Mouse (Mus musculus): Measurements from ENCODE around the gene Klhl22. TPM values are rescaled to one million over a fixed set of nuclear protein-coding genes. Genes with fewer than 3 reads are reported as not detected.

Gene Klhl22
- total and polyA plus RNA-seq, 3 experiments: not detected

GRCm38 (mm10) chr16:17794047-17794446, 34.6 kb downstream of the Klhl22 start:
- Histone ChIP-seq H3K27ac (ENCODE audit: insufficient read depth, low read depth) (no peak overlapping the region), H3K79me2 (replicated peaks; ENCODE audit: control insufficient read depth, extremely low read depth, insufficient read depth, poor library complexity, severe bottlenecking) (no peaks in the 10 kb centered on the region), H3K4me3 (replicated peaks in 1 of 3; ENCODE audit: low read depth in 2 of 3, low read length in 2 of 3, poor library complexity in 1 of 3) (no peak overlapping the region), H3K27me3 (replicated peaks) (peaks cover 30% of the 10 kb centered on the region), H3K4me1 (ENCODE audit: control insufficient read depth in 1 of 2, insufficient read depth in 2 of 2) (peaks cover 9% of the 10 kb centered on the region in 2 experiments), H3K9ac (ENCODE audit: insufficient read depth, low read depth) (no peak overlapping the region), H3K36me3 (replicated peaks in 1 of 2; ENCODE audit: control insufficient read depth in 1 of 2, insufficient read depth in 1 of 2, low read length in 1 of 2) (no peaks in the 10 kb centered on the region), H3K9me3 (replicated peaks; ENCODE audit: low read length) (peaks cover 8% of the 10 kb centered on the region), H3K4me2 (ENCODE audit: insufficient read depth, low read depth, poor library complexity, severe bottlenecking) (no peak overlapping the region)
- dilution Hi-C loops (cut with MboI; ENCODE audit: extremely low pct_ligation_motif_present, extremely low pct_unique_long_range_greater_than_20kb, low sequenced_read_pairs): no loop called here
- no peak for TF ChIP-seq ZNF384 (IDR thresholded peaks at IDR 0.05; ENCODE audit: low read depth, low read length)
- TF ChIP-seq MAZ (IDR thresholded peaks at IDR 0.05; ENCODE audit: low read depth, low read length): no peak
- TF ChIP-seq ETS1 (conservative IDR thresholded peaks at IDR 0.05; ENCODE audit: low read depth, low read length): no peak
- TF ChIP-seq PAX5 (IDR thresholded peaks at IDR 0.05; ENCODE audit: low read length): no peak
- no peak for TF ChIP-seq JUN (IDR thresholded peaks at IDR 0.05; ENCODE audit: insufficient read depth, low read depth, low read length)
- no peak for TF ChIP-seq MEF2A (IDR thresholded peaks at IDR 0.05; ENCODE audit: borderline replicate concordance, low read depth, low read length)
- no peak for TF ChIP-seq MXI1 (IDR thresholded peaks at IDR 0.05; ENCODE audit: low read depth, low read length)
- TF ChIP-seq TCF12 (IDR thresholded peaks at IDR 0.05; ENCODE audit: low read depth, low read length): no peak
- TF ChIP-seq UBTF (IDR thresholded peaks at IDR 0.05; ENCODE audit: low read depth, low read length): no peak
- no peak for TF ChIP-seq E2F4 (IDR thresholded peaks at IDR 0.05; ENCODE audit: insufficient replicate concordance, low read depth, low read length)
- no peak for TF ChIP-seq SIN3A (IDR thresholded peaks at IDR 0.05; ENCODE audit: low read length)
- no peak for DNase-seq (ENCODE audit: extremely low read depth)
- in situ Hi-C loops (cut with MboI; ENCODE audit: low pct_ligation_motif_present, low pct_unique_long_range_greater_than_20kb, low sequenced_read_pairs): no loop called here

- H3K79me2 ChIP-seq (replicated peaks; ENCODE audit: control insufficient read depth, extremely low read depth, insufficient read depth, poor library complexity, severe bottlenecking): no peaks in the 10 kb centered on the region
These were observed 36.2 kb downstream of the Klhl22 start for GRCm38 (mm10) chr16:17795643-17796042.

More at GRCm38 (mm10) chr16:17795643-17796042, 36.2 kb downstream of the Klhl22 start:
- DNase-seq (ENCODE audit: extremely low read depth): peak; percentile 21
- dilution Hi-C loops (cut with MboI; ENCODE audit: extremely low pct_ligation_motif_present, extremely low pct_unique_long_range_greater_than_20kb, low sequenced_read_pairs) (no loop called here), in situ Hi-C loops (cut with MboI; ENCODE audit: low pct_ligation_motif_present, low pct_unique_long_range_greater_than_20kb, low sequenced_read_pairs) (no loop called here)
- TF ChIP-seq POLR2A (IDR thresholded peaks at IDR 0.05; ENCODE audit: low read depth, low read length) (no peak), CHD1 (IDR thresholded peaks at IDR 0.05; ENCODE audit: low read depth, low read length) (no peak), EP300 (IDR thresholded peaks at IDR 0.05; ENCODE audit: low read length) (no peak), JUN (IDR thresholded peaks at IDR 0.05; ENCODE audit: insufficient read depth, low read depth, low read length) (no peak), SMC3 (IDR thresholded peaks at IDR 0.05; ENCODE audit: low read depth, low read length) (peak; percentile 6; the same call in 1 of the 2 replicates), CHD2 (IDR thresholded peaks at IDR 0.05; ENCODE audit: low read length) (no peak), RCOR1 (conservative IDR thresholded peaks at IDR 0.05; ENCODE audit: low read depth, low read length) (no peak), UBTF (IDR thresholded peaks at IDR 0.05; ENCODE audit: low read depth, low read length) (no peak), CTCF (conservative IDR thresholded peaks at IDR 0.05 in 1 of 2, IDR thresholded peaks at IDR 0.05 in 1 of 2; ENCODE audit: low read depth in 2 of 2, low read length in 2 of 2) (peak in 1 of 2 experiments; percentile 5; a peak in 1 of 4 replicates), NELFE (IDR thresholded peaks at IDR 0.05; ENCODE audit: low read depth, low read length) (no peak), SIN3A (IDR thresholded peaks at IDR 0.05; ENCODE audit: low read length) (no peak), E2F4 (IDR thresholded peaks at IDR 0.05; ENCODE audit: insufficient replicate concordance, low read depth, low read length) (no peak), MAX (IDR thresholded peaks at IDR 0.05; ENCODE audit: low read length) (no peak)
- no peaks in the 10 kb centered on the region for H3K36me3 ChIP-seq (replicated peaks in 1 of 2; ENCODE audit: control insufficient read depth in 1 of 2, insufficient read depth in 1 of 2, low read length in 1 of 2)
- H3K4me3 ChIP-seq (replicated peaks in 1 of 3; ENCODE audit: low read depth in 2 of 3, low read length in 2 of 3, poor library complexity in 1 of 3): no peak overlapping the region
- H3K27ac ChIP-seq (ENCODE audit: insufficient read depth, low read depth): no peak overlapping the region
- peaks cover 40% of the 10 kb centered on the region for H3K27me3 ChIP-seq (replicated peaks)
- H3K4me1 ChIP-seq (ENCODE audit: control insufficient read depth in 1 of 2, insufficient read depth in 2 of 2): peaks cover 9% of the 10 kb centered on the region in 2 experiments
- peaks cover 8% of the 10 kb centered on the region for H3K9me3 ChIP-seq (replicated peaks; ENCODE audit: low read length)
- H3K4me2 ChIP-seq (ENCODE audit: insufficient read depth, low read depth, poor library complexity, severe bottlenecking): no peak overlapping the region
- no peak overlapping the region for H3K9ac ChIP-seq (ENCODE audit: insufficient read depth, low read depth)

Measured in CH12.LX (cell line).